ENCODE assay signal across 9 mouse cellular contexts in genomic region chr1:75457710-75458024, GRCm38 (mm10). TPM values are rescaled to one million over a fixed set of nuclear protein-coding genes. Genes with fewer than 3 reads are reported as not detected.
A peak's percentile ranks its signal among the peaks of the same experiment; 100 is the strongest.
DNase-seq lines count a peak whose midpoint lies in the region; ATAC-seq lines count a peak whose summit lies in the region.
"Had no signal": no experiment of that assay in that cellular context is flagged by ENCODE, and none has a peak within 500 bp of the region (broad histone marks: within the 10 kb centered on the region; RNA-seq: fewer than 3 reads in every experiment).

No protein-coding gene starts in this region.

- DNase-seq in embryo, embryonic 10 days (ENCODE audit: low spot score) = peak; percentile 73
- DNase-seq in embryo, embryonic 10.5 days (ENCODE audit: low spot score) = no peak
- no peak for DNase-seq in lung, postnatal 14 days
- DNase-seq in liver, embryonic 13.5 days = no peak
- DNase-seq in frontal cortex, adult 2 months (ENCODE audit: extremely low spot score in 1 of 2, low spot score in 1 of 2) = no peak
- DNase-seq in left cerebral cortex, postnatal 10 days (ENCODE audit: extremely low spot score in 1 of 2, low spot score in 2 of 2) = no peak

- H3K4me1 ChIP-seq in lung, embryonic 15.5 days = peaks cover 22% of the 10 kb centered on the region
- peaks cover 42% of the 10 kb centered on the region for H3K4me1 ChIP-seq in liver, embryonic 13.5 days (replicated peaks)
- H3K4me1 ChIP-seq in stomach, embryonic 16.5 days (ENCODE audit: control insufficient read depth, insufficient read depth, low read length) = peaks cover 22% of the 10 kb centered on the region; the same call in 1 of the 2 replicates

- H3K36me3 ChIP-seq in lung, embryonic 15.5 days = no peaks in the 10 kb centered on the region
- H3K36me3 ChIP-seq in liver, embryonic 13.5 days = no peaks in the 10 kb centered on the region
- no peaks in the 10 kb centered on the region for H3K36me3 ChIP-seq in stomach, embryonic 16.5 days (ENCODE audit: control insufficient read depth, insufficient read depth, low read length)

- H3K4me3 ChIP-seq in lung, embryonic 15.5 days = no peak overlapping the region
- 0 out of 2 replicates have a peak overlapping the region, but pooled peaks have one; percentile 46 for H3K4me3 ChIP-seq in liver, embryonic 13.5 days (replicated peaks)
- no peak overlapping the region for H3K4me3 ChIP-seq in stomach, embryonic 16.5 days (replicated peaks; ENCODE audit: low read length)

- WGBS in lung, embryonic 15.5 days = 5% methylated on average over 10 of the region's 10 CpGs
- 5% methylated on average over 7 of the region's 10 CpGs for WGBS in liver, embryonic 13.5 days (ENCODE audit: insufficient replicate concordance)
- 6% methylated on average over 8 of the region's 10 CpGs for WGBS in stomach, embryonic 16.5 days

- H3K27me3 ChIP-seq in lung, embryonic 15.5 days = peaks cover 63% of the 10 kb centered on the region
- peaks cover 78% of the 10 kb centered on the region for H3K27me3 ChIP-seq in liver, embryonic 13.5 days
- peaks cover 21% of the 10 kb centered on the region for H3K27me3 ChIP-seq in stomach, embryonic 16.5 days (ENCODE audit: control insufficient read depth, insufficient read depth, low read length)

- 0 out of 2 replicates have a peak, but pooled peaks have one; percentile 23 for ATAC-seq in lung, embryonic 15.5 days (ENCODE audit: borderline replicate concordance, extremely low read depth, low FRiP score, low TSS enrichment)
- ATAC-seq in liver, embryonic 13.5 days (ENCODE audit: low read depth) = no peak
- ATAC-seq in stomach, embryonic 16.5 days (ENCODE audit: insufficient read depth, low FRiP score) = no peak; the same call in 1 of the 2 replicates

- no peaks in the 10 kb centered on the region for H3K9me3 ChIP-seq in lung, embryonic 15.5 days
- H3K9me3 ChIP-seq in liver, embryonic 13.5 days (replicated peaks) = no peaks in the 10 kb centered on the region
- H3K9me3 ChIP-seq in stomach, embryonic 16.5 days (replicated peaks; ENCODE audit: control insufficient read depth, low read length) = no peaks in the 10 kb centered on the region

- intact Hi-C loops in left cerebral cortex, postnatal 10 days (cut with DNase I) = no loop called here

- H3K27ac ChIP-seq in lung, embryonic 15.5 days = no peak overlapping the region
- no peak overlapping the region for H3K27ac ChIP-seq in liver, embryonic 13.5 days
- no peak overlapping the region for H3K27ac ChIP-seq in stomach, embryonic 16.5 days (ENCODE audit: low read length)

- peak overlapping the region; percentile 77 for H3K4me2 ChIP-seq in lung, embryonic 15.5 days
- H3K4me2 ChIP-seq in liver, embryonic 13.5 days = peak overlapping the region; percentile 65; the same call in 1 of the 2 replicates
- peak overlapping the region; percentile 64 for H3K4me2 ChIP-seq in stomach, embryonic 16.5 days (ENCODE audit: low read depth, low read length)

- no peak overlapping the region for H3K9ac ChIP-seq in lung, embryonic 15.5 days
- H3K9ac ChIP-seq in liver, embryonic 13.5 days = no peak overlapping the region
- H3K9ac ChIP-seq in stomach, embryonic 16.5 days (ENCODE audit: low read length) = no peak overlapping the region

RNA-seq across cellular contexts. Expression of gene Asic4, which starts 7.4 kb away (rescaled TPM):
- polyA plus RNA-seq in lung, embryonic 15.5 days (2015; fragmentation: Nextera tagmentation; extraction: Ambion mirVana) = 0.26 and 0.30 TPM in 2 replicates
- polyA plus RNA-seq in liver, embryonic 13.5 days (2015; fragmentation: Nextera tagmentation; extraction: Ambion mirVana) = 0.14 and 0.25 TPM in 2 replicates
- polyA plus RNA-seq in stomach, embryonic 16.5 days (2015; fragmentation: Nextera tagmentation; extraction: Ambion mirVana) = 1.3 and 1.4 TPM in 2 replicates
- 11.9 and 13.5 TPM in 2 replicates for polyA plus RNA-seq in frontal cortex, adult 2 months (2012; rRNA removed)
- 10 to 100 TPM; 17.2 to 22.0 TPM for total RNA-seq in left cerebral cortex, postnatal 10 days (2021)
- total RNA-seq: gastrocnemius, adult 2 months had no signal

RNA-seq across cellular contexts. Expression of gene Chpf, which starts 21.4 kb away (rescaled TPM):
- polyA plus RNA-seq in lung, embryonic 15.5 days (2015; fragmentation: Nextera tagmentation; extraction: Ambion mirVana) = 29.5 and 31.1 TPM in 2 replicates
- 5.6 and 5.7 TPM in 2 replicates for polyA plus RNA-seq in liver, embryonic 13.5 days (2015; fragmentation: Nextera tagmentation; extraction: Ambion mirVana)
- 28.0 and 28.1 TPM in 2 replicates for polyA plus RNA-seq in stomach, embryonic 16.5 days (2015; fragmentation: Nextera tagmentation; extraction: Ambion mirVana)
- polyA plus RNA-seq in frontal cortex, adult 2 months (2012; rRNA removed) = 73.9 and 79.5 TPM in 2 replicates
- total RNA-seq in left cerebral cortex, postnatal 10 days (2021) = 10 to 100 TPM; 79.8 to 80.6 TPM

RNA-seq across cellular contexts. Expression of gene Tmem198, which starts 21.7 kb away (rescaled TPM):
- 0.65 and 0.82 TPM in 2 replicates for polyA plus RNA-seq in lung, embryonic 15.5 days (2015; fragmentation: Nextera tagmentation; extraction: Ambion mirVana)
- 0.08 and 0.10 TPM in 2 replicates for polyA plus RNA-seq in liver, embryonic 13.5 days (2015; fragmentation: Nextera tagmentation; extraction: Ambion mirVana)
- 1.6 and 2.1 TPM in 2 replicates for polyA plus RNA-seq in stomach, embryonic 16.5 days (2015; fragmentation: Nextera tagmentation; extraction: Ambion mirVana)
- polyA plus RNA-seq in frontal cortex, adult 2 months (2012; rRNA removed) = 73.1 and 82.3 TPM in 2 replicates
- 10 to 100 TPM; 58.2 to 59.3 TPM for total RNA-seq in left cerebral cortex, postnatal 10 days (2021)
- total RNA-seq: gastrocnemius, adult 2 months had no signal

RNA-seq across cellular contexts. Expression of gene Gmppa, which starts 21.9 kb away (rescaled TPM):
- 80.3 and 88.5 TPM in 2 replicates for polyA plus RNA-seq in lung, embryonic 15.5 days (2015; fragmentation: Nextera tagmentation; extraction: Ambion mirVana)
- 37.1 and 41.7 TPM in 2 replicates for polyA plus RNA-seq in liver, embryonic 13.5 days (2015; fragmentation: Nextera tagmentation; extraction: Ambion mirVana)
- 104 and 127 TPM in 2 replicates for polyA plus RNA-seq in stomach, embryonic 16.5 days (2015; fragmentation: Nextera tagmentation; extraction: Ambion mirVana)
- 101 and 111 TPM in 2 replicates for polyA plus RNA-seq in frontal cortex, adult 2 months (2012; rRNA removed)
- total RNA-seq in left cerebral cortex, postnatal 10 days (2021) = 10 to 100 TPM; 51.9 to 53.7 TPM

RNA-seq across cellular contexts. Expression of gene Obsl1, which starts 48.6 kb away (rescaled TPM):
- 74.0 and 77.9 TPM in 2 replicates for polyA plus RNA-seq in lung, embryonic 15.5 days (2015; fragmentation: Nextera tagmentation; extraction: Ambion mirVana)
- polyA plus RNA-seq in liver, embryonic 13.5 days (2015; fragmentation: Nextera tagmentation; extraction: Ambion mirVana) = 7.4 and 9.0 TPM in 2 replicates
- 34.1 and 44.4 TPM in 2 replicates for polyA plus RNA-seq in stomach, embryonic 16.5 days (2015; fragmentation: Nextera tagmentation; extraction: Ambion mirVana)
- polyA plus RNA-seq in frontal cortex, adult 2 months (2012; rRNA removed) = 36.4 and 37.9 TPM in 2 replicates
- 10 to 100 TPM; 35.1 to 39.4 TPM for total RNA-seq in left cerebral cortex, postnatal 10 days (2021)

Comparison
In these comparisons a context has a peak if more than half of its experiments do, and no peak if none do; other contexts are left out.
1. RNA of gene Tmem198, which starts 21.7 kb away (polyA plus RNA-seq): 73.1 to 82.3 TPM in frontal cortex, adult 2 months; 1.6 to 2.1 TPM in stomach, embryonic 16.5 days, 0.65 to 0.82 TPM in lung, embryonic 15.5 days and 0.08 to 0.10 TPM in liver, embryonic 13.5 days; every median in the first group is over 10 times any median in the second.
2. Peak in every context shown above with its lines, with median percentiles within 50 percentile points of each other: H3K4me2 ChIP-seq.